Mouse (Mus musculus): ENCODE measurements around the gene Rchy1.

DNA sequence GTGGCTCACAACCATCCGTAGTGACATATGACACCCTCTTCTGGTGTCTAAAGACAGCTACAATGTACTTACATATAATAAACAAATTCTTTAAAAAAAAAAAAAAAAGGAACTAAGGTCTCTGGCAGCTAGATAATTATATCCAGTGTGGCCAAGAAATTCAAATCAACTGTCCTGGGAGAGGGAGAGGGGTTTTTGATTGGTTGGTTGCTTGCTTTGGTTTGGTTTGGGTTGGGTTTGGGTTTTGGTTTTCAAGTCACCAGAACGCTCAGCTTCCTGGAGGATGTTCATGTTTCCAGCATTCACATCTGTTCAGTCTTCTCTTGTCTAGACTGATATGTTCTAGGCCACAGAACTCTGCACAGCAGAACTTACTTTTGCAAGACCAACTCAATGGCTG lies 30.2 kb upstream of the Rchy1 start:
- TF ChIP-seq ZNF384 (IDR thresholded peaks at IDR 0.05; ENCODE audit: low read depth, low read length): no peak
- no peak for TF ChIP-seq HCFC1 (IDR thresholded peaks at IDR 0.05; ENCODE audit: borderline replicate concordance, insufficient read depth, low read length)
- no peak for TF ChIP-seq ZC3H11A (IDR thresholded peaks at IDR 0.05; ENCODE audit: borderline replicate concordance, low read depth, low read length)
- TF ChIP-seq MAFK (IDR thresholded peaks at IDR 0.05; ENCODE audit: insufficient read depth, low read depth, low read length): no peak
- TF ChIP-seq CHD2 (IDR thresholded peaks at IDR 0.05; ENCODE audit: low read depth, low read length): no peak
